ENCODE assay signal across 21 mouse cellular contexts in genomic region chr11:96334998-96335397, GRCm38 (mm10). TPM values are rescaled to one million over a fixed set of nuclear protein-coding genes. Genes with fewer than 3 reads are reported as not detected.
DNase-seq lines count a peak whose midpoint lies in the region; ATAC-seq lines count a peak whose summit lies in the region.
"Had no signal": no experiment of that assay in that cellular context is flagged by ENCODE, and none has a peak within 500 bp of the region (broad histone marks: within the 10 kb centered on the region; RNA-seq: fewer than 3 reads in every experiment).

No protein-coding gene starts in this region.

- no peak for DNase-seq in kidney, adult 18-20 months
- no peak for DNase-seq in hindbrain, embryonic 10.5 days (ENCODE audit: low spot score)
- DNase-seq in left cerebral cortex, postnatal 4 days = no peak
- DNase-seq: cerebellum, postnatal 36 days; kidney, postnatal 36 days; layer of hippocampus, postnatal 36 days; lung, postnatal 14 days; right cerebral cortex, adult 18-20 months; thymus, adult 18-20 months had no signal

- intact Hi-C loops in left cerebral cortex, postnatal 4 days (cut with DNase I) = no loop called here

- peaks cover 100% of the 10 kb centered on the region for H3K4me1 ChIP-seq in kidney, embryonic 16.5 days (ENCODE audit: insufficient read depth, low read length)
- H3K4me1 ChIP-seq in hindbrain, embryonic 10.5 days (replicated peaks) = peaks cover 10% of the 10 kb centered on the region
- H3K4me1 ChIP-seq in hindbrain, embryonic 16.5 days (ENCODE audit: control insufficient read depth, insufficient read depth, low read depth, low read length) = peaks cover 7% of the 10 kb centered on the region; the same call in 1 of the 2 replicates
- H3K4me1 ChIP-seq in neural tube, embryonic 14.5 days (ENCODE audit: control insufficient read depth, insufficient read depth, low read length) = peaks cover 87% of the 10 kb centered on the region

- no peaks in the 10 kb centered on the region for H3K27me3 ChIP-seq in kidney, embryonic 16.5 days (ENCODE audit: insufficient read depth, low read length)
- peaks cover 100% of the 10 kb centered on the region for H3K27me3 ChIP-seq in hindbrain, embryonic 10.5 days (ENCODE audit: insufficient read depth, poor library complexity, severe bottlenecking)
- peaks cover 36% of the 10 kb centered on the region for H3K27me3 ChIP-seq in hindbrain, embryonic 16.5 days (replicated peaks; ENCODE audit: control insufficient read depth, insufficient read depth, low read length)
- H3K27me3 ChIP-seq in neural tube, embryonic 14.5 days (ENCODE audit: control insufficient read depth, insufficient read depth, low read length) = no peaks in the 10 kb centered on the region

- H3K9me3 ChIP-seq in kidney, embryonic 16.5 days (ENCODE audit: low read length) = no peaks in the 10 kb centered on the region
- no peaks in the 10 kb centered on the region for H3K9me3 ChIP-seq in hindbrain, embryonic 10.5 days
- no peaks in the 10 kb centered on the region for H3K9me3 ChIP-seq in hindbrain, embryonic 16.5 days (ENCODE audit: control insufficient read depth, low read length)
- H3K9me3 ChIP-seq in neural tube, embryonic 14.5 days (ENCODE audit: control insufficient read depth, low read length) = no peaks in the 10 kb centered on the region
- H3K9me3 ChIP-seq: embryonic facial prominence, embryonic 12.5 days; G1E; midbrain, embryonic 13.5 days had no signal

- H3K27ac ChIP-seq in kidney, embryonic 16.5 days (ENCODE audit: low read length) = peak overlapping the region; percentile 99
- no peak overlapping the region for H3K27ac ChIP-seq in hindbrain, embryonic 10.5 days
- H3K27ac ChIP-seq in hindbrain, embryonic 16.5 days (ENCODE audit: low read depth, low read length) = peak overlapping the region; percentile 91
- H3K27ac ChIP-seq in neural tube, embryonic 14.5 days (ENCODE audit: low read depth, low read length) = peak overlapping the region; percentile 100
- H3K27ac ChIP-seq: embryonic facial prominence, embryonic 12.5 days; midbrain, embryonic 13.5 days had no signal

- 23% methylated on average over 3 of the region's 3 CpGs for WGBS in kidney, embryonic 16.5 days
- WGBS in hindbrain, embryonic 10.5 days = 23% methylated on average over 3 of the region's 3 CpGs
- 32% methylated on average over 3 of the region's 3 CpGs for WGBS in hindbrain, embryonic 16.5 days
- 10% methylated on average over 3 of the region's 3 CpGs for WGBS in neural tube, embryonic 14.5 days

- H3K4me2 ChIP-seq in kidney, embryonic 16.5 days (replicated peaks; ENCODE audit: low read depth, low read length) = peak overlapping the region; percentile 59
- peak overlapping the region; percentile 62 for H3K4me2 ChIP-seq in hindbrain, embryonic 16.5 days (ENCODE audit: low read length)
- H3K4me2 ChIP-seq in neural tube, embryonic 14.5 days (ENCODE audit: low read depth, low read length) = peak overlapping the region; percentile 100
- H3K4me2 ChIP-seq: embryonic facial prominence, embryonic 12.5 days; midbrain, embryonic 13.5 days had no signal

- H3K36me3 ChIP-seq in kidney, embryonic 16.5 days (ENCODE audit: insufficient read depth, low read length) = peaks cover 7% of the 10 kb centered on the region; the same call in 1 of the 2 replicates
- H3K36me3 ChIP-seq in hindbrain, embryonic 10.5 days = no peaks in the 10 kb centered on the region
- H3K36me3 ChIP-seq in hindbrain, embryonic 16.5 days (ENCODE audit: control insufficient read depth, insufficient read depth, low read length) = no peaks in the 10 kb centered on the region
- H3K36me3 ChIP-seq in neural tube, embryonic 14.5 days (ENCODE audit: control insufficient read depth, insufficient read depth, low read length) = peaks cover 5% of the 10 kb centered on the region; the same call in 1 of the 2 replicates
- H3K36me3 ChIP-seq: embryonic facial prominence, embryonic 12.5 days; G1E; midbrain, embryonic 13.5 days had no signal

- 0 out of 2 replicates have a peak, but pooled peaks have one; percentile 11 for ATAC-seq in kidney, embryonic 16.5 days (ENCODE audit: low FRiP score, low TSS enrichment)
- no peak for ATAC-seq in hindbrain, embryonic 16.5 days
- no peak for ATAC-seq in neural tube, embryonic 14.5 days (ENCODE audit: low read depth)
- no peak for ATAC-seq in erythroblast, adult 5-6 weeks (replicated peaks; ENCODE audit: low FRiP score, poor library complexity, severe bottlenecking)
- ATAC-seq: midbrain, embryonic 13.5 days had no signal

- H3K4me3 ChIP-seq in kidney, embryonic 16.5 days (ENCODE audit: low read length) = peak overlapping the region; percentile 50; the same call in 1 of the 2 replicates
- peak overlapping the region; percentile 48; the same call in 1 of the 2 replicates for H3K4me3 ChIP-seq in hindbrain, embryonic 10.5 days
- H3K4me3 ChIP-seq in hindbrain, embryonic 16.5 days (ENCODE audit: low read length) = peak overlapping the region; percentile 42; the same call in 1 of the 2 replicates
- peak overlapping the region; percentile 59; the same call in 1 of the 2 replicates for H3K4me3 ChIP-seq in neural tube, embryonic 14.5 days (ENCODE audit: low read depth, low read length)
- H3K4me3 ChIP-seq: embryonic facial prominence, embryonic 12.5 days; midbrain, embryonic 13.5 days had no signal

- H3K9ac ChIP-seq in kidney, embryonic 16.5 days (replicated peaks; ENCODE audit: low read length) = no peak overlapping the region; the same call in 1 of the 2 replicates
- peak overlapping the region; percentile 70; the same call in 1 of the 2 replicates for H3K9ac ChIP-seq in hindbrain, embryonic 16.5 days (ENCODE audit: low read depth, low read length)
- peak overlapping the region; percentile 100; the same call in 1 of the 2 replicates for H3K9ac ChIP-seq in neural tube, embryonic 14.5 days (replicated peaks; ENCODE audit: low read depth, low read length)
- H3K9ac ChIP-seq: embryonic facial prominence, embryonic 12.5 days; midbrain, embryonic 13.5 days had no signal

RNA-seq across cellular contexts. Expression of gene Hoxb3, which starts 11.9 kb away (rescaled TPM):
- polyA plus RNA-seq in kidney, embryonic 16.5 days (2015; fragmentation: Nextera tagmentation; extraction: Ambion mirVana) = 3.7 and 4.3 TPM in 2 replicates
- polyA plus RNA-seq in hindbrain, embryonic 10.5 days (2016; fragmentation: Nextera tagmentation; extraction: Ambion mirVana) = 5.3 and 9.6 TPM in 2 replicates
- polyA plus RNA-seq in hindbrain, embryonic 16.5 days (2015; fragmentation: Nextera tagmentation; extraction: Ambion mirVana) = 4.8 and 5.6 TPM in 2 replicates
- polyA plus RNA-seq in neural tube, embryonic 14.5 days (2014; fragmentation: Nextera tagmentation; extraction: Ambion mirVana) = 13.5 and 13.9 TPM in 2 replicates
- total RNA-seq in left cerebral cortex, postnatal 4 days (2021) = not detected
- not detected in 2 replicates for total RNA-seq in erythroblast, adult 5-6 weeks (2015; ENCODE audit: low replicate concordance)
- total RNA-seq in erythroblast, adult 5-6 weeks (2017; ENCODE audit: low replicate concordance) = not detected in 2 replicates
- total RNA-seq: layer of hippocampus, postnatal 36 days had no signal
- polyA plus RNA-seq: forebrain, embryonic 11.5 days had no signal

RNA-seq across cellular contexts. Expression of gene Hoxb2, which starts 15.3 kb away (rescaled TPM):
- 34.4 and 36.1 TPM in 2 replicates for polyA plus RNA-seq in kidney, embryonic 16.5 days (2015; fragmentation: Nextera tagmentation; extraction: Ambion mirVana)
- 30.1 and 49.6 TPM in 2 replicates for polyA plus RNA-seq in hindbrain, embryonic 10.5 days (2016; fragmentation: Nextera tagmentation; extraction: Ambion mirVana)
- polyA plus RNA-seq in hindbrain, embryonic 16.5 days (2015; fragmentation: Nextera tagmentation; extraction: Ambion mirVana) = 20.0 and 20.8 TPM in 2 replicates
- 45.2 and 48.5 TPM in 2 replicates for polyA plus RNA-seq in neural tube, embryonic 14.5 days (2014; fragmentation: Nextera tagmentation; extraction: Ambion mirVana)
- not detected for total RNA-seq in left cerebral cortex, postnatal 4 days (2021)
- total RNA-seq in erythroblast, adult 5-6 weeks (2015; ENCODE audit: low replicate concordance) = not detected in 2 replicates
- not detected in 2 replicates for total RNA-seq in erythroblast, adult 5-6 weeks (2017; ENCODE audit: low replicate concordance)
- total RNA-seq: layer of hippocampus, postnatal 36 days; neutrophil, adult 5-6 weeks had no signal
- polyA plus RNA-seq: forebrain, embryonic 11.5 days; G1E had no signal

RNA-seq across cellular contexts. Expression of gene Hoxb4, which starts 16.9 kb away (rescaled TPM):
- polyA plus RNA-seq in kidney, embryonic 16.5 days (2015; fragmentation: Nextera tagmentation; extraction: Ambion mirVana) = 4.1 and 6.2 TPM in 2 replicates
- polyA plus RNA-seq in hindbrain, embryonic 10.5 days (2016; fragmentation: Nextera tagmentation; extraction: Ambion mirVana) = 0.47 and 3.1 TPM in 2 replicates
- 2.5 and 3.3 TPM in 2 replicates for polyA plus RNA-seq in hindbrain, embryonic 16.5 days (2015; fragmentation: Nextera tagmentation; extraction: Ambion mirVana)
- polyA plus RNA-seq in neural tube, embryonic 14.5 days (2014; fragmentation: Nextera tagmentation; extraction: Ambion mirVana) = 3.4 and 4.1 TPM in 2 replicates
- total RNA-seq in left cerebral cortex, postnatal 4 days (2021) = not detected
- total RNA-seq in erythroblast, adult 5-6 weeks (2015; ENCODE audit: low replicate concordance) = 0.63 TPM in 1 of 2 replicates, not detected in the other
- total RNA-seq in erythroblast, adult 5-6 weeks (2017; ENCODE audit: low replicate concordance) = 0.56 and 0.77 TPM in 2 replicates
- total RNA-seq: G1E; layer of hippocampus, postnatal 36 days had no signal
- polyA plus RNA-seq: forebrain, embryonic 11.5 days; midbrain, embryonic 13.5 days had no signal

RNA-seq across cellular contexts. Expression of gene Hoxb1, which starts 30.6 kb away (rescaled TPM):
- 0.08 and 0.12 TPM in 2 replicates for polyA plus RNA-seq in kidney, embryonic 16.5 days (2015; fragmentation: Nextera tagmentation; extraction: Ambion mirVana)
- polyA plus RNA-seq in hindbrain, embryonic 10.5 days (2016; fragmentation: Nextera tagmentation; extraction: Ambion mirVana) = 15.4 and 22.7 TPM in 2 replicates
- 0.21 and 0.35 TPM in 2 replicates for polyA plus RNA-seq in hindbrain, embryonic 16.5 days (2015; fragmentation: Nextera tagmentation; extraction: Ambion mirVana)
- polyA plus RNA-seq in neural tube, embryonic 14.5 days (2014; fragmentation: Nextera tagmentation; extraction: Ambion mirVana) = 0.62 and 0.96 TPM in 2 replicates
- not detected for total RNA-seq in left cerebral cortex, postnatal 4 days (2021)
- not detected in 2 replicates for total RNA-seq in erythroblast, adult 5-6 weeks (2015; ENCODE audit: low replicate concordance)
- not detected in 2 replicates for total RNA-seq in erythroblast, adult 5-6 weeks (2017; ENCODE audit: low replicate concordance)
- total RNA-seq: adrenal gland, postnatal 4 days; granulocyte monocyte progenitor cell, adult 5-6 weeks; layer of hippocampus, postnatal 36 days; neutrophil, adult 5-6 weeks had no signal
- polyA plus RNA-seq: forebrain, embryonic 11.5 days; G1E; midbrain, embryonic 13.5 days; spleen, adult 2 months had no signal

RNA-seq across cellular contexts. Expression of gene Hoxb5, which starts 31.9 kb away (rescaled TPM):
- polyA plus RNA-seq in kidney, embryonic 16.5 days (2015; fragmentation: Nextera tagmentation; extraction: Ambion mirVana) = 19.2 and 24.3 TPM in 2 replicates
- polyA plus RNA-seq in hindbrain, embryonic 10.5 days (2016; fragmentation: Nextera tagmentation; extraction: Ambion mirVana) = 0.14 and 6.3 TPM in 2 replicates
- 120 and 133 TPM in 2 replicates for polyA plus RNA-seq in hindbrain, embryonic 16.5 days (2015; fragmentation: Nextera tagmentation; extraction: Ambion mirVana)
- polyA plus RNA-seq in neural tube, embryonic 14.5 days (2014; fragmentation: Nextera tagmentation; extraction: Ambion mirVana) = 49.1 and 52.4 TPM in 2 replicates
- total RNA-seq in left cerebral cortex, postnatal 4 days (2021) = not detected
- not detected in 2 replicates for total RNA-seq in erythroblast, adult 5-6 weeks (2015; ENCODE audit: low replicate concordance)
- not detected in 2 replicates for total RNA-seq in erythroblast, adult 5-6 weeks (2017; ENCODE audit: low replicate concordance)
- total RNA-seq: layer of hippocampus, postnatal 36 days; neutrophil, adult 5-6 weeks had no signal
- polyA plus RNA-seq: forebrain, embryonic 11.5 days had no signal
